7 mouse cellular contexts compared by ENCODE assay signal in the genomic region with DNA sequence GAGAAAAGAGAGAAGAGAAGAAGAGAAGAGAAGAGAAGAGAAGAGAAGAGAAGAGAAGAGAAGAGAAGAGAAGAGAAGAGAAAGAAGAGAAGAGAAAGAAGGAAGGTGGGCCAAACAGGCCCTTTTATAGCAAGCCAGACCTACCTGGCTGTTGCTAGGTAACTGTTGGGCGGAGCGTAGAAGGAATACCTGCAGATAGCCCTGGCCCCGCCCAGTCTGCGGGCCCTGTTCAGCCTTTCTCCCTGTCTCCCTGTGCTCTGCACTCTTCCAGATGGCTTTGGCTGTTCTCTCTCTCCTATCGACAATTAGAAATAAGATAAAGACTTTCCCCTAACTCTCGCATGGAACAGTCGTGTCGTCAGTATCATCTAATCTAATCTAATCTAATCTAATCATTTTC. TPM values are rescaled to one million over a fixed set of nuclear protein-coding genes. Genes with fewer than 3 reads are reported as not detected.
A peak's percentile ranks its signal among the peaks of the same experiment; 100 is the strongest.
DNase-seq lines count a peak whose midpoint lies in the region; ATAC-seq and TF ChIP-seq lines count a peak whose summit lies in the region.

No protein-coding gene starts in this region.

- H3K9me3 ChIP-seq in MEL (replicated peaks; ENCODE audit: insufficient read depth, low read length), result no peaks in the 10 kb centered on the region
- H3K9me3 ChIP-seq in embryonic facial prominence, embryonic 10.5 days, result no peaks in the 10 kb centered on the region
- no peaks in the 10 kb centered on the region for H3K9me3 ChIP-seq in intestine, embryonic 14.5 days (ENCODE audit: control insufficient read depth, low read length)
- no peaks in the 10 kb centered on the region for H3K9me3 ChIP-seq in liver, embryonic 14.5 days (ENCODE audit: control insufficient read depth, low read length)

- H3K27ac ChIP-seq in MEL (ENCODE audit: control insufficient read depth, low read depth, low read length), result no peak overlapping the region
- H3K27ac ChIP-seq in embryonic facial prominence, embryonic 10.5 days (replicated peaks), result peak overlapping the region; percentile 98
- H3K27ac ChIP-seq in intestine, embryonic 14.5 days (ENCODE audit: low read depth), result 0 out of 2 replicates have a peak overlapping the region, but pooled peaks have one; percentile 90
- H3K27ac ChIP-seq in liver, embryonic 14.5 days, result no peak overlapping the region
- H3K27ac ChIP-seq in olfactory bulb, adult 2 months (ENCODE audit: insufficient read depth, low read depth, low read length), result no peak overlapping the region

- peak overlapping the region; percentile 83 for H3K4me2 ChIP-seq in intestine, embryonic 14.5 days (ENCODE audit: low read length)
- peak overlapping the region; percentile 90 for H3K4me2 ChIP-seq in liver, embryonic 14.5 days (ENCODE audit: low read depth)

- no peak for TF ChIP-seq CTCF in MEL (IDR thresholded peaks at IDR 0.05 in 2 of 3, conservative IDR thresholded peaks at IDR 0.05 in 1 of 3; ENCODE audit: control insufficient read depth in 1 of 3, insufficient read depth in 1 of 3, low read depth in 2 of 3, low read length in 3 of 3, poor library complexity in 1 of 3, severe bottlenecking in 1 of 3)
- TF ChIP-seq CTCF in liver, embryonic 14.5 days (IDR thresholded peaks at IDR 0.05; ENCODE audit: low read depth), result no peak
- TF ChIP-seq CTCF in olfactory bulb, adult 2 months (IDR thresholded peaks at IDR 0.05; ENCODE audit: insufficient read depth, low read depth, low read length), result no peak

- peak overlapping the region; percentile 63 to 97 for H3K4me3 ChIP-seq in MEL (ENCODE audit: control insufficient read depth in 1 of 2, insufficient read depth in 1 of 2, low read depth in 2 of 2, low read length in 2 of 2)
- peak overlapping the region; percentile 94 for H3K4me3 ChIP-seq in embryonic facial prominence, embryonic 10.5 days
- H3K4me3 ChIP-seq in intestine, embryonic 14.5 days (ENCODE audit: low read depth, low read length), result peak overlapping the region; percentile 88
- H3K4me3 ChIP-seq in liver, embryonic 14.5 days (ENCODE audit: insufficient read depth in 1 of 2, low read depth in 2 of 2, low read length in 2 of 2), result no peak overlapping the region; a peak in 1 of 4 replicates
- H3K4me3 ChIP-seq in olfactory bulb, adult 2 months (ENCODE audit: insufficient read depth, low read depth, low read length), result peak overlapping the region; percentile 97; the same call in 1 of the 2 replicates

- DNase-seq in MEL (ENCODE audit: low read depth, low spot score), result peak; percentile 17
- DNase-seq in embryonic facial prominence, embryonic 10.5 days (ENCODE audit: low spot score), result peak; percentile 43
- peak; percentile 65 for DNase-seq in intestine, embryonic 14.5 days (ENCODE audit: low spot score)
- no peak for DNase-seq in liver, embryonic 14.5 days (ENCODE audit: low read depth in 3 of 3, low spot score in 3 of 3)
- no peak for DNase-seq in frontal cortex, postnatal 10 days (ENCODE audit: low spot score in 2 of 2)

- WGBS in embryonic facial prominence, embryonic 10.5 days, result 17% methylated on average over 8 of the region's 8 CpGs
- 11% methylated on average over 8 of the region's 8 CpGs for WGBS in intestine, embryonic 14.5 days
- 17% methylated on average over 8 of the region's 8 CpGs for WGBS in liver, embryonic 14.5 days (ENCODE audit: insufficient replicate concordance)
- WGBS in olfactory bulb, adult 2 months, result 23% methylated on average over 8 of the region's 8 CpGs

- H3K4me1 ChIP-seq in MEL (ENCODE audit: control insufficient read depth in 1 of 2, insufficient read depth in 2 of 2, low read length in 2 of 2), result peaks cover 8 to 9% of the 10 kb centered on the region in 2 experiments
- H3K4me1 ChIP-seq in embryonic facial prominence, embryonic 10.5 days, result peaks cover 41% of the 10 kb centered on the region
- peaks cover 11% of the 10 kb centered on the region for H3K4me1 ChIP-seq in intestine, embryonic 14.5 days (replicated peaks; ENCODE audit: control insufficient read depth, insufficient read depth, low read length)
- peaks cover 5 to 7% of the 10 kb centered on the region in 2 experiments; a peak in 3 of 4 replicates for H3K4me1 ChIP-seq in liver, embryonic 14.5 days (replicated peaks; ENCODE audit: control insufficient read depth in 2 of 2, insufficient read depth in 2 of 2, low read length in 1 of 2)
- H3K4me1 ChIP-seq in olfactory bulb, adult 2 months (ENCODE audit: control insufficient read depth, insufficient read depth, low read length), result peaks cover 12% of the 10 kb centered on the region

- H3K27me3 ChIP-seq in MEL (ENCODE audit: control insufficient read depth in 1 of 2, insufficient read depth in 2 of 2, low read length in 2 of 2), result no peaks in the 10 kb centered on the region
- no peaks in the 10 kb centered on the region for H3K27me3 ChIP-seq in embryonic facial prominence, embryonic 10.5 days (replicated peaks; ENCODE audit: low read depth, poor library complexity, severe bottlenecking)
- no peaks in the 10 kb centered on the region for H3K27me3 ChIP-seq in intestine, embryonic 14.5 days (replicated peaks; ENCODE audit: control insufficient read depth, insufficient read depth, low read length)
- no peaks in the 10 kb centered on the region for H3K27me3 ChIP-seq in liver, embryonic 14.5 days (ENCODE audit: control insufficient read depth, insufficient read depth, low read length)

- TF ChIP-seq EP300 in MEL (IDR thresholded peaks at IDR 0.05; ENCODE audit: low read depth in 1 of 2, low read length in 2 of 2), result no peak
- no peak for TF ChIP-seq EP300 in liver, embryonic 14.5 days (IDR thresholded peaks at IDR 0.05; ENCODE audit: low read depth)

- peaks cover 5% of the 10 kb centered on the region; the same call in 1 of the 2 replicates for H3K79me2 ChIP-seq in MEL (ENCODE audit: control insufficient read depth, insufficient read depth, low read length, poor library complexity)

- no peak overlapping the region for H3K9ac ChIP-seq in MEL (ENCODE audit: control insufficient read depth, low read depth, low read length, poor library complexity, severe bottlenecking)
- no peak overlapping the region for H3K9ac ChIP-seq in intestine, embryonic 14.5 days (ENCODE audit: low read length)
- H3K9ac ChIP-seq in liver, embryonic 14.5 days (replicated peaks), result no peak overlapping the region

- no peak for TF ChIP-seq POLR2A in MEL (IDR thresholded peaks at IDR 0.05; ENCODE audit: control insufficient read depth in 1 of 2, insufficient read depth in 1 of 2, low read depth in 1 of 2, low read length in 2 of 2, poor library complexity in 1 of 2)
- TF ChIP-seq POLR2A in olfactory bulb, adult 2 months (IDR thresholded peaks at IDR 0.05; ENCODE audit: insufficient read depth, low read depth, low read length), result no peak

- peaks cover 0 to 3% of the 10 kb centered on the region in 2 experiments; a peak in 1 of 4 replicates for H3K36me3 ChIP-seq in MEL (ENCODE audit: control insufficient read depth in 1 of 2, insufficient read depth in 2 of 2, low read length in 2 of 2)
- peaks cover 28% of the 10 kb centered on the region for H3K36me3 ChIP-seq in embryonic facial prominence, embryonic 10.5 days (replicated peaks)
- peaks cover 20% of the 10 kb centered on the region for H3K36me3 ChIP-seq in intestine, embryonic 14.5 days (ENCODE audit: control insufficient read depth, insufficient read depth, low read length)
- no peaks in the 10 kb centered on the region for H3K36me3 ChIP-seq in liver, embryonic 14.5 days (replicated peaks; ENCODE audit: control insufficient read depth, insufficient read depth, low read depth)

- TF ChIP-seq RAD21 in MEL (IDR thresholded peaks at IDR 0.05; ENCODE audit: low read depth, low read length), result no peak

- no peak for ATAC-seq in intestine, embryonic 14.5 days (replicated peaks; ENCODE audit: low FRiP score, low TSS enrichment, low read depth)
- no peak for ATAC-seq in liver, embryonic 14.5 days (ENCODE audit: insufficient read depth)
- no peak for ATAC-seq in megakaryocyte-erythroid progenitor cell, adult 5-6 weeks (replicated peaks; ENCODE audit: low FRiP score, low TSS enrichment, poor library complexity, severe bottlenecking)

RNA-seq across cellular contexts. Expression of a gene that starts 1.3 kb away (rescaled TPM):
- total RNA-seq in MEL (2012; rRNA removed), result 4.3 and 5.4 TPM in 2 replicates
- 10 to 100 TPM in 1 of 2 experiments, not detected in 1; 12.0 TPM for polyA plus RNA-seq in MEL (2012; ENCODE audit: insufficient read depth in 1 of 2, insufficient read length in 2 of 2, low read depth in 1 of 2, low replicate concordance in 2 of 2, missing spikeins in 1 of 2)
- 19.7 and 20.9 TPM in 2 replicates for polyA plus RNA-seq in embryonic facial prominence, embryonic 10.5 days (2016; fragmentation: Nextera tagmentation; extraction: Ambion mirVana)
- polyA plus RNA-seq in intestine, embryonic 14.5 days (2014; fragmentation: Nextera tagmentation; extraction: Ambion mirVana), result 4.2 and 4.5 TPM in 2 replicates
- 4.4 and 5.0 TPM in 2 replicates for polyA plus RNA-seq in liver, embryonic 14.5 days (2012; rRNA removed)
- polyA plus RNA-seq in liver, embryonic 14.5 days (2014; fragmentation: Nextera tagmentation; extraction: Ambion mirVana), result 0.52 and 0.75 TPM in 2 replicates
- not detected in 2 replicates for polyA plus RNA-seq in olfactory bulb, adult 2 months (2012; ENCODE audit: insufficient read depth, insufficient read length, low replicate concordance, missing spikeins)
- 3.5 and 8.4 TPM in 2 replicates for total RNA-seq in megakaryocyte-erythroid progenitor cell, adult 5-6 weeks (2014; fragmentation: Nextera tagmentation)
- 3.0 and 4.4 TPM in 2 replicates for total RNA-seq in megakaryocyte-erythroid progenitor cell, adult 5-6 weeks (2017)

RNA-seq across cellular contexts. Expression of a gene that starts 29.2 kb away (rescaled TPM):
- 6.9 and 7.5 TPM in 2 replicates for total RNA-seq in MEL (2012; rRNA removed)
- 1 to 10 TPM in 1 of 2 experiments, not detected in 1; 6.2 TPM for polyA plus RNA-seq in MEL (2012; ENCODE audit: insufficient read depth in 1 of 2, insufficient read length in 2 of 2, low read depth in 1 of 2, low replicate concordance in 2 of 2, missing spikeins in 1 of 2)
- polyA plus RNA-seq in embryonic facial prominence, embryonic 10.5 days (2016; fragmentation: Nextera tagmentation; extraction: Ambion mirVana), result 9.0 and 9.3 TPM in 2 replicates
- polyA plus RNA-seq in intestine, embryonic 14.5 days (2014; fragmentation: Nextera tagmentation; extraction: Ambion mirVana), result 9.8 and 11.3 TPM in 2 replicates
- 1.2 and 1.9 TPM in 2 replicates for polyA plus RNA-seq in liver, embryonic 14.5 days (2012; rRNA removed)
- 1.2 and 1.8 TPM in 2 replicates for polyA plus RNA-seq in liver, embryonic 14.5 days (2014; fragmentation: Nextera tagmentation; extraction: Ambion mirVana)
- not detected in 2 replicates for polyA plus RNA-seq in olfactory bulb, adult 2 months (2012; ENCODE audit: insufficient read depth, insufficient read length, low replicate concordance, missing spikeins)
- 7.7 and 8.3 TPM in 2 replicates for total RNA-seq in megakaryocyte-erythroid progenitor cell, adult 5-6 weeks (2014; fragmentation: Nextera tagmentation)
- 4.0 and 10.9 TPM in 2 replicates for total RNA-seq in megakaryocyte-erythroid progenitor cell, adult 5-6 weeks (2017)

RNA-seq across cellular contexts. Expression of a gene that starts 40.3 kb away (rescaled TPM):
- 1.4 and 2.1 TPM in 2 replicates for total RNA-seq in MEL (2012; rRNA removed)
- 1 to 10 TPM in 1 of 2 experiments, not detected in 1; 1.5 TPM for polyA plus RNA-seq in MEL (2012; ENCODE audit: insufficient read depth in 1 of 2, insufficient read length in 2 of 2, low read depth in 1 of 2, low replicate concordance in 2 of 2, missing spikeins in 1 of 2)
- polyA plus RNA-seq in embryonic facial prominence, embryonic 10.5 days (2016; fragmentation: Nextera tagmentation; extraction: Ambion mirVana), result 5.1 and 6.4 TPM in 2 replicates
- polyA plus RNA-seq in intestine, embryonic 14.5 days (2014; fragmentation: Nextera tagmentation; extraction: Ambion mirVana), result 6.2 and 7.4 TPM in 2 replicates
- 0.69 and 0.71 TPM in 2 replicates for polyA plus RNA-seq in liver, embryonic 14.5 days (2012; rRNA removed)
- 1.0 and 1.2 TPM in 2 replicates for polyA plus RNA-seq in liver, embryonic 14.5 days (2014; fragmentation: Nextera tagmentation; extraction: Ambion mirVana)
- polyA plus RNA-seq in olfactory bulb, adult 2 months (2012; ENCODE audit: insufficient read depth, insufficient read length, low replicate concordance, missing spikeins), result not detected in 2 replicates
- 2.3 and 4.0 TPM in 2 replicates for total RNA-seq in megakaryocyte-erythroid progenitor cell, adult 5-6 weeks (2014; fragmentation: Nextera tagmentation)
- total RNA-seq in megakaryocyte-erythroid progenitor cell, adult 5-6 weeks (2017), result 3.6 and 4.8 TPM in 2 replicates

RNA-seq across cellular contexts. Expression of a gene that starts 46.8 kb away (rescaled TPM):
- 2.3 and 2.5 TPM in 2 replicates for total RNA-seq in MEL (2012; rRNA removed)
- polyA plus RNA-seq in MEL (2012; ENCODE audit: insufficient read depth in 1 of 2, insufficient read length in 2 of 2, low read depth in 1 of 2, low replicate concordance in 2 of 2, missing spikeins in 1 of 2), result 1 to 10 TPM in 1 of 2 experiments, not detected in 1; 2.1 TPM
- 4.6 and 5.5 TPM in 2 replicates for polyA plus RNA-seq in embryonic facial prominence, embryonic 10.5 days (2016; fragmentation: Nextera tagmentation; extraction: Ambion mirVana)
- 9.2 and 9.7 TPM in 2 replicates for polyA plus RNA-seq in intestine, embryonic 14.5 days (2014; fragmentation: Nextera tagmentation; extraction: Ambion mirVana)
- 1.2 and 1.3 TPM in 2 replicates for polyA plus RNA-seq in liver, embryonic 14.5 days (2012; rRNA removed)
- 1.0 and 1.3 TPM in 2 replicates for polyA plus RNA-seq in liver, embryonic 14.5 days (2014; fragmentation: Nextera tagmentation; extraction: Ambion mirVana)
- not detected in 2 replicates for polyA plus RNA-seq in olfactory bulb, adult 2 months (2012; ENCODE audit: insufficient read depth, insufficient read length, low replicate concordance, missing spikeins)
- 3.1 and 8.6 TPM in 2 replicates for total RNA-seq in megakaryocyte-erythroid progenitor cell, adult 5-6 weeks (2014; fragmentation: Nextera tagmentation)
- 7.8 TPM in 2 replicates for total RNA-seq in megakaryocyte-erythroid progenitor cell, adult 5-6 weeks (2017)

RNA-seq across cellular contexts. Expression of a gene that starts 50.6 kb away (rescaled TPM):
- total RNA-seq in MEL (2012; rRNA removed), result 0.92 and 1.3 TPM in 2 replicates
- polyA plus RNA-seq in MEL (2012; ENCODE audit: insufficient read depth in 1 of 2, insufficient read length in 2 of 2, low read depth in 1 of 2, low replicate concordance in 2 of 2, missing spikeins in 1 of 2), result 1 to 10 TPM in 1 of 2 experiments, not detected in 1; 9.7 TPM
- 0.73 and 0.82 TPM in 2 replicates for polyA plus RNA-seq in embryonic facial prominence, embryonic 10.5 days (2016; fragmentation: Nextera tagmentation; extraction: Ambion mirVana)
- 1.6 and 2.1 TPM in 2 replicates for polyA plus RNA-seq in intestine, embryonic 14.5 days (2014; fragmentation: Nextera tagmentation; extraction: Ambion mirVana)
- 6.4 and 6.7 TPM in 2 replicates for polyA plus RNA-seq in liver, embryonic 14.5 days (2012; rRNA removed)
- polyA plus RNA-seq in liver, embryonic 14.5 days (2014; fragmentation: Nextera tagmentation; extraction: Ambion mirVana), result 4.0 and 4.8 TPM in 2 replicates
- 156 TPM in 1 of 2 replicates, not detected in the other for polyA plus RNA-seq in olfactory bulb, adult 2 months (2012; ENCODE audit: insufficient read depth, insufficient read length, low replicate concordance, missing spikeins)
- 5.5 and 11.4 TPM in 2 replicates for total RNA-seq in megakaryocyte-erythroid progenitor cell, adult 5-6 weeks (2014; fragmentation: Nextera tagmentation)
- 2.6 and 4.6 TPM in 2 replicates for total RNA-seq in megakaryocyte-erythroid progenitor cell, adult 5-6 weeks (2017)

Comparison
In these comparisons a context has a peak if more than half of its experiments do, and no peak if none do; other contexts are left out.
1. DNase-seq: peak in MEL (single experiment), embryonic facial prominence, embryonic 10.5 days (single experiment) and intestine, embryonic 14.5 days (single experiment); none in liver, embryonic 14.5 days (0 of 3) and frontal cortex, postnatal 10 days (0 of 2).
2. H3K27ac ChIP-seq: peak in embryonic facial prominence, embryonic 10.5 days (single experiment) and intestine, embryonic 14.5 days (single experiment); none in MEL (single experiment), liver, embryonic 14.5 days (single experiment) and olfactory bulb, adult 2 months (single experiment).
3. H3K4me3 ChIP-seq: peak in MEL (2 of 2), embryonic facial prominence, embryonic 10.5 days (single experiment), intestine, embryonic 14.5 days (single experiment) and olfactory bulb, adult 2 months (single experiment); none in liver, embryonic 14.5 days (0 of 2).